Mouse (Mus musculus) lung, adult 2 months (tissue): ENCODE measurements around the gene Olfr10.

Experiments used
- CTCF ChIP-seq: fragments of 200-500 bp; IDR thresholded peaks from 2 replicates; pipeline ENCODE4 v1.5.1; 2011; ENCODE audit warnings: mild to moderate bottlenecking, low read length, control low read depth; ENCODE audit not compliant: insufficient read depth
- POLR2A ChIP-seq: fragments of 200-500 bp; IDR thresholded peaks from 2 replicates; pipeline ENCODE4 v1.6.1; 2011; ENCODE audit warnings: low read depth, mild to moderate bottlenecking, control low read depth, low read length, borderline replicate concordance; ENCODE audit errors: extremely low read depth

GRCm38 (mm10) chr11:49271334-49271733 is 33.2 kb upstream of the Olfr10 start:
- TF ChIP-seq CTCF = no peak
- no peak for TF ChIP-seq POLR2A
